Mouse (Mus musculus) skeletal muscle tissue, adult 2 months (tissue): Measurements from ENCODE around the gene Xlr.
"Not testable (repeated sequence)": the region's sequence is repeated elsewhere in the genome, so short reads cannot be mapped to it uniquely, and the experiment has no call there.

Experiments used
- DNase-seq: peaks from one replicate; pipeline ENCODE4 v3.0.0-alpha.2; 2012; ENCODE audit warnings: low read depth, low spot score

Xlr gene

DNA sequence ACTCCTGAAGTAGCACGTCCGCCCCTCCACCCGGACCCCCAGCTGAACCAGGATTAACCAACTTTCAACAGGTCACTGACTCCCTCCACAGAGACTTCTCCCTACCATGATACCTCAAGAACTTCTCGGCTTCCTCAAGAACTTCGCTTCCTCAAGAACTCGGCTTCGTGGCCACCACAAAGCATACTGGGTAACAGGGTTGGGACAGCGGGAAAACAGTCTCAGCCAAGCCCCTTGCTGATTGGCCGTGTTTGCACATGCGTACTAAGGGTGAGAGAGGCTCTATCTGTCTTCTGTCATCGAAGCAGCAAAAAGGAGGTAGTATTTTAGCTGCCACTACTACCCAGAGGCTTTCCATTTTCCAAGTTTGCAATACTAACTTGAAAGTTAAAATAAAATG is at the start of gene Xlr:
Xlr (minus strand) TSS at position 188 of the 400 bp plus-strand sequence.
- not testable (repeated sequence) for DNase-seq

DNA sequence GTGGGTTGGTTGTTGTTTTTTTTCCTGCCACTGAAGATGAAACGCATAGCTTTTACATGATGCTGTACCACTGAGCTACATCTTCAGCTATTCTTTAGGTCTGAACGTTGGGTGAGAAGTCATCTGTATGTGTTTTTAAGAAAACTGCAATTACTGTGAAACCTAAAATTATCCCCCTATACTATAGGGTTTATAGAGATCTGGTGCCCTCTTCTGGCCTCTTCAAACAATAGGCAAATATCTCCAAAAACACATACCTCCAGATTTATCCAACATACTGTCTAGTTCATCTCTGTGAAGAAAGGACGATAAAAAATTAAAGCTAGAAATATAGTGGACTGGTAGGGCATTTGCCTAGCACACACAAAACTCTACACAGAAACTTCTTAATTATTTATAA is 1.6 kb upstream of the Xlr start:
- DNase-seq: no peak

DNA sequence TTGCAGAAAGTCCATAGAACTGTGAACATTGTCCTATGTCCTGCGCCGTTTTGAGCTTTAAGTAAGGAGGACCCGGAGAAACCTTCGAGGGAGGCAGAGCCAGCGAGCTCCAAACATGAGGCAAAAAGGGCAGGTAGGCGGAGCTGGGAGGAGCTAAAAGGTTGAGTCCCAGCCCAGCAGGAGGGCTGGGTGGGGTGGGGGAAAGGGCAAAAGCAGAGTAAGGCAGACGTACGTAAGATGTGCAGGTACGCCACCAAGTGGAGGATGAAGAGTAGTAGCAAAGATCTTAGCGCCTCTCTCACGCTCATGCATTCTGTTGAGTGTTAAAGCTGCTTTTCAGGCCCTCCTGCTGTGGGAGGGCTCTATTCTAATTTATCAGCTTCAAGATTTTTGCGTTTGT is 21.2 kb downstream of the Xlr start, which contains the start of gene Zfp36l3:
Zfp36l3 (minus strand) TSS at position 119 of the 400 bp plus-strand sequence.
- no peak for DNase-seq

DNA sequence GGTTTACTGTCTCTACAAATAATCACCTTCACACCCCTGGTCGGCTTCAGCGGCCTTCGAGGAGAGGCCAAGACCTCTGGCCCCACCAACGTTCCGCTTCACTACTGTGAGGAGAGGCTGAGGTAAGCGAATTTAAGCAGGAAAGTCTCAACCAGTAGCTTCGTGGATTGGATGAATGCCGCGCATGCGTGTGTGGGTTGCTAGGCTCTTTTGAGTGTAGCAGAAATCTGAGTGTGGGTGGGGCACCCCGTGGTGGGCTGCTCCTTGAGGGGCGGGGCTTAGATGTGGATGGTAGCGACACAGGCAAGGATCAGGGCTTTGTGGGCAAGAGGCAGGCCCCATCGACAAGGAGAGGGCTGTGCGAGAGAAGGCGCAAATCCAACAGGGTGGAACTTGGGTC is 39.8 kb downstream of the Xlr start, which contains the start of gene 1700013H16Rik:
1700013H16Rik (minus strand) TSS at position 96 of the 400 bp plus-strand sequence.
- DNase-seq: no peak

DNA sequence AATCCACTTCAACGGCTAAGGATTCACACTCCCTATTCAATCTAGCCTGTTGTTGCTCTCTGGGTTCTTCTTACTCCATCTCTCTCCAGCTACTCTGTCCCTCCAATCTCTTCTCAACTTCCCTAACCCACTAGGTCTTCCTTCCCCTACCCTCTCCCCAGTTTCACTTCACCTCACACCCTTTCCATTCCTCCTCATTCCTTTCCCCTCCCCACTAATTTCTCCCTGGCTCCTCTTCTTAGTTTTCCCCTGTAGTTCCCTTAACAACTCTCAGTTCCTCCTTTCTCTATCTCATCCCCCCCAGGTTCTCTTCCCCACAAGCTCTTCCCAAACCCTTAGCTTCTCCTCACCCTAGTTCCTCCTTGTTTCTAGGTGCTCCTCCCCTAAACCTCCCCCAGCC is 44.7 kb downstream of the Xlr start:
- DNase-seq: no peak

DNA sequence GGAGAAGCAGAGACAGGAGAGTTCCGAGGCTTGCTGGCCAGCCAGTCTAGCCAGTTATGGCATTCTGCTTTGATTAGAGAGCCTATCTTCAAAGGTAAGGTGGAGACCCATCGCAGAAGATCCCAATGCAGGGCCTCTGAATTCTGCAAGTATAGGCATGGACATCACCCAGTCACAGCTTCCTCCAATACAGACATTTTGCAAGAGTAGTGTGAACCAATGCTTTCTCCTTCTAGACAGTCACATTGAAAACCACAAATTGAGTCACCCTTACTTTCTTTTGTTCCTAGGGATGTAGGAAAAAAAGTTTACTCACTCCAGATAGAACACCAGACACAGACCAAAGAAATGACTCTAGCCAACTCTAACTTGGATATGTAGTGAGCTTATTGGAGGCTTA is 68.5 kb downstream of the Xlr start:
- no peak for DNase-seq
